Mouse (Mus musculus) MEL (cell line): ENCODE measurements at regions not wholly inside any gene's neighbourhood (a gene's known extent, or its start where the extent isn't known, plus 50 kb on each side); places are given as distances from the start of the nearest gene placed in this dataset.

Experiments
- CTCF ChIP-seq, 3 experiments: IDR thresholded peaks in 2 of 3; conservative IDR thresholded peaks in 1 of 3; 2 replicates each; pipeline ENCODE4 v1.5.1; 2011 to 2012; ENCODE audit warnings: low read length in 3 of 3, low read depth in 2 of 3, mild to moderate bottlenecking in 2 of 3, improper control_type of control experiment in 1 of 3, inconsistent platforms in 1 of 3, mixed read lengths in 1 of 3, moderate library complexity in 1 of 3; ENCODE audit not compliant: control insufficient read depth in 1 of 3, insufficient read depth in 1 of 3, poor library complexity in 1 of 3, severe bottlenecking in 1 of 3
- EP300 ChIP-seq, 2 experiments: IDR thresholded peaks; 2 replicates each; pipeline ENCODE4 v1.6.1; 2011; ENCODE audit warnings: improper control_type of control experiment in 2 of 2, low read length in 2 of 2, low read depth in 1 of 2, mild to moderate bottlenecking in 1 of 2
- MAZ ChIP-seq: IDR thresholded peaks from 2 replicates; pipeline ENCODE4 v1.6.1; 2012; ENCODE audit warnings: low read depth, mild to moderate bottlenecking, inconsistent platforms, low read length, improper control_type of control experiment
- MXI1 ChIP-seq: IDR thresholded peaks from 2 replicates; pipeline ENCODE4 v1.6.1; 2011; ENCODE audit warnings: mild to moderate bottlenecking, low read depth, low read length, improper control_type of control experiment
- SMC3 ChIP-seq: IDR thresholded peaks from 2 replicates; pipeline ENCODE4 v1.6.1; 2011; ENCODE audit warnings: low read depth, low read length, improper control_type of control experiment
- USF1 ChIP-seq: IDR thresholded peaks from 2 replicates; pipeline ENCODE4 v1.6.1; 2014; ENCODE audit warnings: low read depth, mild to moderate bottlenecking, inconsistent platforms, low read length, improper control_type of control experiment, moderate library complexity

GRCm38 (mm10) chr5:47254835-47255369 lies 728.0 kb upstream of the Slit2 start:
- TF ChIP-seq CTCF (IDR thresholded peaks at IDR 0.05 in 2 of 3, conservative IDR thresholded peaks at IDR 0.05 in 1 of 3; ENCODE audit: control insufficient read depth in 1 of 3, insufficient read depth in 1 of 3, low read depth in 2 of 3, low read length in 3 of 3, poor library complexity in 1 of 3, severe bottlenecking in 1 of 3), result no peak
- TF ChIP-seq USF1, result no peak
- TF ChIP-seq MAZ, result no peak
- no peak for TF ChIP-seq MXI1
- no peak for TF ChIP-seq EP300 (IDR thresholded peaks at IDR 0.05; ENCODE audit: low read depth in 1 of 2, low read length in 2 of 2)
- no peak for TF ChIP-seq SMC3
